Mouse (Mus musculus) kidney, postnatal 36 days (tissue): ENCODE results near the gene Col27a1.

Experiments
- DNase-seq, 2 experiments: peaks; one replicate each; pipeline ENCODE4 v3.0.0; 2021 to 2022; ENCODE audit warnings: mixed read lengths in 2 of 2

Col27a1 gene

GRCm38 (mm10) chr4:63262941-63263340 is 49.1 kb downstream of the Col27a1 start:
- no peak for DNase-seq

GRCm38 (mm10) chr4:63266276-63266675 is 52.5 kb downstream of the Col27a1 start:
- DNase-seq: peak in 1 of 2 experiments; percentile 15

GRCm38 (mm10) chr4:63267121-63267520 is 53.3 kb downstream of the Col27a1 start:
- no peak for DNase-seq

- DNase-seq: peak in 1 of 2 experiments; percentile 33
Observed at GRCm38 (mm10) chr4:63267586-63267985, 53.8 kb downstream of the Col27a1 start.

GRCm38 (mm10) chr4:63268777-63269176 is 55.0 kb downstream of the Col27a1 start:
- DNase-seq: peak in 1 of 2 experiments; percentile 22

- DNase-seq: peak; percentile 43 to 60
Observed at GRCm38 (mm10) chr4:63274516-63274915, 60.7 kb downstream of the Col27a1 start.

GRCm38 (mm10) chr4:63275251-63275650 is 61.4 kb downstream of the Col27a1 start:
- no peak for DNase-seq

- no peak for DNase-seq
Observed at GRCm38 (mm10) chr4:63276571-63276970, 62.8 kb downstream of the Col27a1 start.

GRCm38 (mm10) chr4:63278821-63279220 is 65.0 kb downstream of the Col27a1 start:
- peak; percentile 28 to 36 for DNase-seq

- peak in 1 of 2 experiments; percentile 35 for DNase-seq
Observed at GRCm38 (mm10) chr4:63281694-63282093, 67.9 kb downstream of the Col27a1 start.

GRCm38 (mm10) chr4:63283319-63283718 is 69.5 kb downstream of the Col27a1 start:
- DNase-seq: no peak

GRCm38 (mm10) chr4:63286034-63286433 is 72.2 kb downstream of the Col27a1 start:
- DNase-seq: no peak

- no peak for DNase-seq
Observed at GRCm38 (mm10) chr4:63288497-63288896, 74.7 kb downstream of the Col27a1 start.

GRCm38 (mm10) chr4:63290081-63290480 is 76.3 kb downstream of the Col27a1 start:
- DNase-seq: no peak

GRCm38 (mm10) chr4:63291075-63291474 is 77.3 kb downstream of the Col27a1 start:
- peak; percentile 41 to 65 for DNase-seq

- no peak for DNase-seq
Observed at GRCm38 (mm10) chr4:63291658-63292057, 77.9 kb downstream of the Col27a1 start.

GRCm38 (mm10) chr4:63295641-63296040 is 81.8 kb downstream of the Col27a1 start:
- DNase-seq: no peak

- no peak for DNase-seq
Observed at GRCm38 (mm10) chr4:63296263-63296662, 82.5 kb downstream of the Col27a1 start.

GRCm38 (mm10) chr4:63296876-63297275 is 83.1 kb downstream of the Col27a1 start:
- no peak for DNase-seq

GRCm38 (mm10) chr4:63298191-63298590 is 84.4 kb downstream of the Col27a1 start:
- DNase-seq: no peak

- DNase-seq: no peak
Observed at GRCm38 (mm10) chr4:63302641-63303040, 88.8 kb downstream of the Col27a1 start.

GRCm38 (mm10) chr4:63307175-63308062 is 93.6 kb downstream of the Col27a1 start:
- DNase-seq: peak; percentile 92 to 97

GRCm38 (mm10) chr4:63308316-63308715 is 94.5 kb downstream of the Col27a1 start:
- no peak for DNase-seq

GRCm38 (mm10) chr4:63310247-63310855 is 96.5 kb downstream of the Col27a1 start:
- DNase-seq: no peak
